Mouse (Mus musculus) olfactory bulb, adult 2 months (tissue): ENCODE data around the gene Rbfox3.

Experiments
- CTCF ChIP-seq: fragments of 200-500 bp; IDR thresholded peaks from 2 replicates; pipeline ENCODE4 v1.5.1; 2012; ENCODE audit warnings: low read depth, mild to moderate bottlenecking, low read length, moderate library complexity; ENCODE audit not compliant: insufficient read depth
- POLR2A ChIP-seq: fragments of 200-500 bp; IDR thresholded peaks from 2 replicates; pipeline ENCODE4 v1.6.1; 2012; ENCODE audit warnings: mild to moderate bottlenecking, low read depth, low read length, moderate library complexity; ENCODE audit not compliant: insufficient read depth

GRCm38 (mm10) chr11:118912686-118913085 is 1.3 kb upstream of the Rbfox3 start:
- no peak for TF ChIP-seq CTCF
- no peak for TF ChIP-seq POLR2A
